Mouse (Mus musculus): ENCODE results near the gene Stpg4. TPM values are rescaled to one million over a fixed set of nuclear protein-coding genes. Genes with fewer than 3 reads are reported as not detected.

Stpg4 gene
- total RNA-seq, 2 experiments from 2014 or later, result not detected

GRCm38 (mm10) chr17:87353745-87354320 lies 73.7 kb downstream of the Stpg4 start:
- intact Hi-C loops (cut with DNase I), result no loop called here
- no peak for DNase-seq (ENCODE audit: low spot score)

DNA sequence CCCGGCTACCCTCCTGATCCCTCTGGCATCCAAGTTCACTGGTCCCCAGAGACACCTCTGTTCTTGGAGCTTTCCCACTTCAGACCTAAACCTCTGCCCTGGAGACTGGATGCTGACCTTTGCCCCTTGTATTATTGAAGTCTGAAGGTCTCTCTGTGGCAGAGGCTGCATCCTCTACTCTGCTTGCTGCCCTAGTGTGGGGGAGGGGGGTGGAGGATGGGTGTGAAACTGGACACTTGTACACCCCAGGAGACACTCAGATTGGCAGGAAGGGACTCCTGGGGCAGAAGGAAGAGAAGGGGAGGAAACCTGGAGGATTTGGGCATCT lies 74.7 kb downstream of the Stpg4 start:
- intact Hi-C loops (cut with DNase I), result no loop called here
- DNase-seq (ENCODE audit: low spot score), result no peak

DNA sequence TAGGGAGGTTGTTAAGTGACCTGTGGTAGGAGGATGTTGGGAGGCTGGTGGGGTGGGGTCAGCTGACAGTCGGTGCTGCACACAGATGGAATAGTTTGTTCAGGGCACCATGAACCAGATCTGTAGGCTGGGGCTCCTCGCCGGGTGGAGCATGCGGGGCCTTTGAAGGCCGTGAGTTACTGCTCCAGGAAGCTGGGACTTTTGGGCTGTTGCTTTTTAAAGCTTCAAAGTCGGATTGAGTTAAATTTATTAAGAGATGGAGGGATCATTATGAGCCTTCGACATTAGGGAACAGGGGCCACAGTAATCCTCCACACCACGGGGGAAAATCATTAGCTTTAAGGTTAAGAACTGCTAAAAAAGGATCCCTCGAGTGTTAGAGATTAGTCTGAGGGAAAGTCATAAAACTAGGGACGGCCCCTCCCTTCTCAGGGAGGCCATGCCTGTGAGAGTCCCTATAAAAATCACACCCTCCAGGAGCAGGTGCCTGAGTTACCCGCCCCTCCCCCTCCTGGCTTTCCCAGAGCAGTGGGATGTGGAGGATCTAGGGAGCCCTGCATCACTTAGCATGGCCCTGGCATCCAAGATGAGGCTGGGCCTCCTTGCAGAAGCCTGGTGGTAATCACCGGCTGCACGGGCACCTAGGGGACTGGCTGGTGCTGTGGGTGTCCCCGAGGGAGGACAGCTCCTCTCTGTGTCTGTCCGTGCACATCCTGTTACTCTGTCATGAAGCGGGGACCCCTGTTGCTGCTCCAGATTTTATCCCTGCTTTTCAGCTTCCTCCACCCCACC lies 75.2 kb downstream of the Stpg4 start:
- no peak for DNase-seq (ENCODE audit: low spot score)
- intact Hi-C loops (cut with DNase I), result no loop called here

DNA sequence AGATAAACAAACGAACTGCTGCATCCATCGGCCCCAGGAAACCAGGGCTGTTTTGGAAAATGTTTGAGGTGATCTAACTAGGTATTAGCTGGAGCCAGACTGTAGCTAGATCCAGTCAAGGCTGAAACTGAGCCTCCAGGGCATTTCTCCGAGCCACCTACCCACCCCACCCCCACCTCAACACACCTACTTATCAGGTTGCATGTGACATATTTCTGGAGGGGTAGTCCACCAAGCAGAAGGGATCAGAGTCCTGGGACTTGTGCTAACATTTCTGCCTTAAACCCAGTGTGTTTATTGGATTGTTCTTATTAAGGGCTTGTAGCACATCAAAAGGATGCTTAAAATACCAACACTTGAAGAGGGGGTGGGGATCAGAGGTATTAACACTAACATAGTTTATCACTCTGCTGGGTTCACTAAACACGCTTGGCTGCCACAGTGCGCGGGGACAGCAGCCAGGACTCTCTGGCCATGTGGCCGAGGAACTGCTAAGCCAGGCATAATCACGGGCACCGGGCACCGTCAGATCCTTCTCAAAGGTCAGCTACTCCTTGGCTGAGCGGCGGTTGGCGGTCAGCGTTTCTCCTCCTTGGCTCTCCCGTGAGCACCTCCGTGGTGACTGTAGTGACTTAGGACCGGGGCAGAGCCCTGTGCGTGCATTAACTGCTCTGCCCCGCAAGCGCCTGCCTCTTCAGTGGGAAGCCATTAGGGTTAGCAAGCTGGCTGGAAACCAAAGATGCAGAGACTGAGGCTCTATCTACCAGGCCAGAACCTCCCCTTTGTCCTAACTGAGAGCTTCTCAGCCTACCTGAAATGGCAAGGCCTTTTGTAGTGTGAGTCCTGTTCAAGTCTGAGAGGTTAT lies 76.1 kb downstream of the Stpg4 start:
- intact Hi-C loops (cut with DNase I), result loop anchor here (2.0 kb wide), 1 partner anchor 35 kb away; no protein-coding TSS in a partner anchor
- peak; percentile 46 for DNase-seq (ENCODE audit: low spot score)

- peak; percentile 56 for DNase-seq (ENCODE audit: low spot score)
- intact Hi-C loops (cut with DNase I), result loop anchor here (2.0 kb wide), 1 partner anchor 34 kb away; no protein-coding TSS in a partner anchor
Measured at GRCm38 (mm10) chr17:87350471-87351240, 76.9 kb downstream of the Stpg4 start.

DNA sequence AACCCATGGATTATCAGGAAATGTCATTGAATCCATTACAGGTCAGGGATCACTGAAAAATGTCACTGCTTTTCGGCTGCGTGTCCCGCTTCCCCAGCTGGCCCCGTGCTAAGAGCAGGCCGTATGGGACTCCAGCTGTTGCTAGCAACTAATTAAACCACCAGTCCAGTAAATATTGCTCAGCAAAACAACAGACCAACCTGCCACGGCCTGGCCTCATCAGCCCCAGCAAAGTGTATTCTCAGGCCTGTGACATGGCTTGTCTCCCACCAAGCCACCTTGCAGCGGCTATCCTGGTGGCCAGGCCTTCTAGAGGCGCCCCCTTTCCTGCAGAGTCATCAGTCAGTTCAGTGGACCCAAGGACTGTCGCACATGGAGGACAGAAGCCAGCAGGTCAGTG lies 78.0 kb downstream of the Stpg4 start:
- intact Hi-C loops (cut with DNase I), result no loop called here
- DNase-seq (ENCODE audit: low spot score), result no peak

DNA sequence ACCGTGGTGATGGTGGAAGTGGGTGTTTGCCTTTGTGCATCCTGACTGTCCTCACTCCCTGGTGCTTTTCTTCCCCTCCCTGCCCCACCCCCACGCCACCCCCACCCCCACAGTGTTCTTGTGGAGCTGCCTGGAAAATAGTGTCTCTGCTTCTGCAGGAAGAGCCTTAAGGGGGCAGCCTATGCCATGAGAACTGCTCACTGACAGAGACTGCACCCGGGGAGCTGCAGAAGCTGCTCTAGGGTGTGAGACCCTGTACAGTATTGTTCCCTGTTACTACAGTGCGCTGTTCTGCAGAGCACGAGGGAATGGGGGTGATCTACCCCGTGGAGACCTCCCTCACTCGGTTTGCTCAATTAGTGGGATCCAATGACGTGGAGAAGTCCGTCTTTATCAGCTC lies 78.5 kb downstream of the Stpg4 start:
- intact Hi-C loops (cut with DNase I), result no loop called here

GRCm38 (mm10) chr17:87348353-87348752 lies 79.2 kb downstream of the Stpg4 start:
- intact Hi-C loops (cut with DNase I), result no loop called here
- no peak for DNase-seq (ENCODE audit: low spot score)

More for the DNA sequence above, 78.5 kb downstream of the Stpg4 start:
- DNase-seq (ENCODE audit: low spot score), result no peak

GRCm38 (mm10) chr17:87345252-87345593 lies 82.3 kb downstream of the Stpg4 start:
- DNase-seq (ENCODE audit: low spot score), result no peak
- intact Hi-C loops (cut with DNase I), result no loop called here

DNA sequence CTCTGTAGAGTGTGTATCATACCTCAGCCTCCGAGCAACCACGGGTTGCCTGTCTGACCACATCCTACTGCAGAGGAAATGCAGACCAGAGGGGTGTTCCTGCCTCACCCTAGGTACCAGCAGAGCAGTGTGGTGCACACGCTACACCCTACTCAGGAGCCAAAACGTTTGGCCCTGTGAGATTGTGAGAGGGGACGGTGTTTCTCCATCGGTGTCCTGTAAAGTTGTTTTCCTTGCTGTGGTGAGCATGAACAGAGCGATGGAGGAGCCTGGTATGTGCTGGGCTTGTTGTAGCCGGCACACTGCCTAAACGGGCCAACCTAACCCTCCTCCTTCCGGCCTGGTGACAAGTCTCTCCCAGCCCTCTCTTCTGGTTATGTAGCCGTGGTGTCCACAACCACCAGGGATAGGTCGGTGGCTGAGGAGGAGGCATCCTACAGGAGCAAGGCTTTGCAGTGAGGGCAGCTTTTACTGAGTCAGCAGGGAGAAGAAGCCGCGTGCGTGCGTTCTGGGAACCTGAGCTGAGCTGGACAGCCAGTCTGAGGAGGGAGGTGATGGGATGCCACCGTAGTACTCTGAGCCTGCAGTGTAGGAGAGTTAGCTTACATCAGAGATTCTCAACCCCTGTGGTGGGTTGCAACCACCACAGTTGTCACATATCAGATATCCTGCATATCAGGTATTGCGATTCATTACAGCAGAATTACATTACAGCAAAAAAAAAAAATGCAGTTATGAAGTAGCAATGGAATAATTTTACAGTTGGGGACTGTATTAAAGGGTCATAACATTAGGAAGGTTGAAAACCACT lies 82.9 kb downstream of the Stpg4 start:
- intact Hi-C loops (cut with DNase I), result no loop called here

GRCm38 (mm10) chr17:87343060-87343703 lies 84.4 kb downstream of the Stpg4 start:
- no peak for DNase-seq (ENCODE audit: low spot score)
- intact Hi-C loops (cut with DNase I), result no loop called here

More for the DNA sequence above, 82.9 kb downstream of the Stpg4 start:
- no peak for DNase-seq (ENCODE audit: low spot score)

Other genes with a start within 250 kb of the Stpg4 start
- 10 to 100 TPM; 41.8 to 46.4 TPM for gene Mcfd2, start 161.8 kb downstream of the Stpg4 start, total RNA-seq (2021)
- gene Ttc7, start 144.9 kb downstream of the Stpg4 start, total RNA-seq (2021), result 10 to 100 TPM; 10.4 to 13.0 TPM
- 100 to 1,000 TPM; 131 to 166 TPM for gene Calm2, start 19.2 kb upstream of the Stpg4 start, total RNA-seq (2021)
- gene Epcam, start 208.2 kb upstream of the Stpg4 start, total RNA-seq (2021), result not detected
- gene Msh2, start 244.6 kb upstream of the Stpg4 start, total RNA-seq (2021), result 10 to 100 TPM; 12.7 to 14.3 TPM

Data from heart, postnatal 25 days (tissue).